Mouse (Mus musculus) embryonic facial prominence, embryonic 13.5 days (tissue): ENCODE data around the gene Csrp1. TPM values are rescaled to one million over a fixed set of nuclear protein-coding genes. Genes with fewer than 3 reads are reported as not detected.

Experiments used
- ATAC-seq: fragments of 200-750 bp; cut with Nextera tagmentation; 2 replicates; pipeline ENCODE4 v1.8.0; 2017; ENCODE audit warnings: low read depth; ENCODE audit not compliant: insufficient number of reproducible peaks, insufficient read depth, low FRiP score, low TSS enrichment
- H3K27ac ChIP-seq: fragments of 300-500 bp; sonication (generic); 2 replicates; pipeline ENCODE4 v1.5.1; 2015; ENCODE audit warnings: moderate library complexity, mild to moderate bottlenecking, inconsistent platforms
- H3K27me3 ChIP-seq: fragments of 300-500 bp; sonication (generic); 2 replicates; pipeline ENCODE4 v1.6.1; 2015; ENCODE audit warnings: mild to moderate bottlenecking, inconsistent platforms
- H3K36me3 ChIP-seq: fragments of 300-500 bp; sonication (generic); 2 replicates; pipeline ENCODE4 v1.6.1; 2015; ENCODE audit warnings: mild to moderate bottlenecking, inconsistent platforms
- H3K4me1 ChIP-seq: fragments of 300-500 bp; sonication (generic); 2 replicates; pipeline ENCODE4 v1.6.1; 2015; ENCODE audit warnings: inconsistent platforms
- H3K4me2 ChIP-seq: fragments of 300-500 bp; sonication (generic); 2 replicates; pipeline ENCODE4 v1.6.1; 2015; ENCODE audit warnings: moderate library complexity, mild to moderate bottlenecking, inconsistent platforms
- H3K4me3 ChIP-seq: fragments of 300-500 bp; sonication (generic); 2 replicates; pipeline ENCODE4 v1.5.1; 2015; ENCODE audit warnings: mild to moderate bottlenecking, inconsistent platforms
- H3K9ac ChIP-seq: fragments of 300-500 bp; sonication (generic); 2 replicates; pipeline ENCODE4 v1.6.1; 2015; ENCODE audit warnings: mild to moderate bottlenecking, inconsistent platforms
- H3K9me3 ChIP-seq: fragments of 300-500 bp; sonication (generic); 2 replicates; pipeline ENCODE4 v1.6.1; 2016; ENCODE audit warnings: inconsistent platforms
- WGBS: fragments of 180-500 bp; shearing (Covaris S2); methylation state at CpG from one replicate; pipeline ENCODE4 v1.1.7; 2015; ENCODE audit warnings: mixed read lengths; 5-methylcytosine and 5-hydroxymethylcytosine counted together
- polyA plus RNA-seq: library from polyadenylated mRNA; unstranded; fragments of >200 nt; fragmentation: Nextera tagmentation; extraction: Ambion mirVana; gene quantifications from 2 replicates; pipeline ENCODE4 v1.2.1, GENCODE M21; 2015

Gene Csrp1
- polyA plus RNA-seq, 1 experiment from 2014 or later: 77.0 TPM

- no peak overlapping the region for H3K4me3 ChIP-seq
- no peaks in the 10 kb centered on the region for H3K27me3 ChIP-seq
- H3K9me3 ChIP-seq: no peaks in the 10 kb centered on the region
- 98% methylated on average over 1 of the region's 1 CpGs for WGBS
- H3K9ac ChIP-seq: no peak overlapping the region
- peaks cover 27% of the 10 kb centered on the region for H3K4me1 ChIP-seq
- H3K27ac ChIP-seq: no peak overlapping the region
- ATAC-seq: no peak
- H3K4me2 ChIP-seq: no peak overlapping the region
- no peaks in the 10 kb centered on the region for H3K36me3 ChIP-seq
Measured at GRCm38 (mm10) chr1:135777046-135777445, 57.2 kb downstream of the Csrp1 start.

- peak within 1 kb of the TSS; percentile 36; the same call in 1 of the 2 replicates for H3K9ac ChIP-seq
- ATAC-seq: peak; percentile 65
Measured at GRCm38 (mm10) chr1:135778780-135779535, 59.1 kb downstream of the Csrp1 start, which contains the start of gene Tnni1. Tnni1 (plus strand) TSS chr1:135779434.

GRCm38 (mm10) chr1:135780649-135781048 lies 60.8 kb downstream of the Csrp1 start:
- 0 out of 2 replicates have a peak overlapping the region, but pooled peaks have one; percentile 7 for H3K9ac ChIP-seq
- no peak overlapping the region for H3K4me2 ChIP-seq
- no peak for ATAC-seq
- no peaks in the 10 kb centered on the region for H3K27me3 ChIP-seq
- no peaks in the 10 kb centered on the region for H3K36me3 ChIP-seq
- no peaks in the 10 kb centered on the region for H3K9me3 ChIP-seq
- H3K27ac ChIP-seq: no peak overlapping the region
- WGBS: 45% methylated on average over 4 of the region's 4 CpGs
- no peak overlapping the region for H3K4me3 ChIP-seq
- H3K4me1 ChIP-seq: peaks cover 23% of the 10 kb centered on the region

More at GRCm38 (mm10) chr1:135778780-135779535, 59.1 kb downstream of the Csrp1 start, which contains the start of gene Tnni1:
- Histone ChIP-seq H3K9me3 (no peaks in the 10 kb centered on the region), H3K4me2 (peak within 1 kb of the TSS; percentile 38), H3K27me3 (no peaks in the 10 kb centered on the region), H3K4me1 (peaks cover 23% of the 10 kb centered on the region), H3K27ac (peak within 1 kb of the TSS; percentile 68), H3K4me3 (no peak within 1 kb of the TSS), H3K36me3 (no peaks in the 10 kb centered on the region)
- 12% methylated on average over 22 of the region's 22 CpGs for WGBS

GRCm38 (mm10) chr1:135781220-135781619 lies 61.4 kb downstream of the Csrp1 start:
- H3K9me3 ChIP-seq: no peaks in the 10 kb centered on the region
- no peak overlapping the region for H3K4me3 ChIP-seq
- no peaks in the 10 kb centered on the region for H3K27me3 ChIP-seq
- H3K4me1 ChIP-seq: peaks cover 23% of the 10 kb centered on the region
- 10% methylated on average over 13 of the region's 13 CpGs for WGBS
- H3K9ac ChIP-seq: peak overlapping the region; percentile 7; the same call in 1 of the 2 replicates
- ATAC-seq: peak; percentile 38
- no peak overlapping the region for H3K27ac ChIP-seq
- no peaks in the 10 kb centered on the region for H3K36me3 ChIP-seq
- H3K4me2 ChIP-seq: no peak overlapping the region

- ATAC-seq: no peak
- Histone ChIP-seq H3K4me1 (peaks cover 23% of the 10 kb centered on the region), H3K27ac (no peak overlapping the region), H3K36me3 (no peaks in the 10 kb centered on the region), H3K27me3 (no peaks in the 10 kb centered on the region), H3K9me3 (no peaks in the 10 kb centered on the region), H3K4me3 (no peak overlapping the region), H3K4me2 (no peak overlapping the region), H3K9ac (no peak overlapping the region)
- WGBS: 42% methylated on average over 10 of the region's 10 CpGs
Measured at GRCm38 (mm10) chr1:135782816-135783215, 63.0 kb downstream of the Csrp1 start.

GRCm38 (mm10) chr1:135787799-135788198 lies 67.9 kb downstream of the Csrp1 start:
- Histone ChIP-seq H3K9me3 (no peaks in the 10 kb centered on the region), H3K27me3 (no peaks in the 10 kb centered on the region), H3K27ac (peak overlapping the region; percentile 22; the same call in 1 of the 2 replicates), H3K4me1 (peaks cover 12% of the 10 kb centered on the region; the same call in 1 of the 2 replicates), H3K4me3 (no peak overlapping the region), H3K4me2 (no peak overlapping the region), H3K9ac (no peak overlapping the region), H3K36me3 (no peaks in the 10 kb centered on the region)
- ATAC-seq: no peak
- 50% methylated on average over 3 of the region's 3 CpGs for WGBS

- peak overlapping the region; percentile 26; the same call in 1 of the 2 replicates for H3K4me2 ChIP-seq
- H3K4me1 ChIP-seq: peaks cover 17% of the 10 kb centered on the region
- peaks cover 3% of the 10 kb centered on the region; the same call in 1 of the 2 replicates for H3K27me3 ChIP-seq
- no peak overlapping the region for H3K4me3 ChIP-seq
- no peak overlapping the region for H3K27ac ChIP-seq
- no peak overlapping the region for H3K9ac ChIP-seq
- no peaks in the 10 kb centered on the region for H3K9me3 ChIP-seq
- H3K36me3 ChIP-seq: no peaks in the 10 kb centered on the region
- no peak for ATAC-seq
- WGBS: 30% methylated on average over 10 of the region's 10 CpGs
Measured at GRCm38 (mm10) chr1:135788708-135789107, 68.8 kb downstream of the Csrp1 start.

- H3K4me2 ChIP-seq: no peak overlapping the region
- H3K4me1 ChIP-seq: peaks cover 28% of the 10 kb centered on the region
- peaks cover 4% of the 10 kb centered on the region; the same call in 1 of the 2 replicates for H3K27me3 ChIP-seq
- no peaks in the 10 kb centered on the region for H3K36me3 ChIP-seq
- H3K4me3 ChIP-seq: no peak overlapping the region
- H3K9ac ChIP-seq: no peak overlapping the region
- 17% methylated on average over 5 of the region's 5 CpGs for WGBS
- no peak overlapping the region for H3K27ac ChIP-seq
- H3K9me3 ChIP-seq: no peaks in the 10 kb centered on the region
- ATAC-seq: no peak
Measured at GRCm38 (mm10) chr1:135789815-135790214, 70.0 kb downstream of the Csrp1 start.

- Histone ChIP-seq H3K27ac (no peak overlapping the region), H3K4me1 (peaks cover 28% of the 10 kb centered on the region), H3K36me3 (no peaks in the 10 kb centered on the region), H3K4me3 (no peak overlapping the region), H3K9me3 (no peaks in the 10 kb centered on the region), H3K4me2 (no peak overlapping the region), H3K27me3 (peaks cover 4% of the 10 kb centered on the region; the same call in 1 of the 2 replicates), H3K9ac (no peak overlapping the region)
- no peak for ATAC-seq
- 55% methylated on average over 13 of the region's 13 CpGs for WGBS
Measured at GRCm38 (mm10) chr1:135792143-135792939, 72.5 kb downstream of the Csrp1 start.

- Histone ChIP-seq H3K9me3 (no peaks in the 10 kb centered on the region), H3K9ac (peak overlapping the region; percentile 61), H3K4me1 (peaks cover 26% of the 10 kb centered on the region), H3K4me2 (peak overlapping the region; percentile 53), H3K36me3 (no peaks in the 10 kb centered on the region), H3K4me3 (peak overlapping the region; percentile 23), H3K27me3 (peaks cover 4% of the 10 kb centered on the region; the same call in 1 of the 2 replicates), H3K27ac (peak overlapping the region; percentile 64)
- peak; percentile 33 for ATAC-seq
- 12% methylated on average over 26 of the region's 27 CpGs for WGBS
Measured at GRCm38 (mm10) chr1:135793370-135794215, 73.7 kb downstream of the Csrp1 start.
